Mouse (Mus musculus) layer of hippocampus, adult 11-12 months (tissue): ENCODE results near the gene Phactr1.

Experiments used
- DNase-seq: peaks from one replicate; pipeline ENCODE4 v3.0.0; 2022; ENCODE audit warnings: low spot score

The Phactr1 gene

GRCm38 (mm10) chr13:43183248-43184055 is 503.0 kb downstream of the Phactr1 start:
- no peak for DNase-seq

- DNase-seq: no peak
These were observed 507.3 kb downstream of the Phactr1 start for GRCm38 (mm10) chr13:43187736-43188135.
